Mouse (Mus musculus) yolk sac, embryonic 10.5 days (tissue): ENCODE measurements around the gene Mst1.

ENCODE experiments used
- DNase-seq: peaks from one replicate; pipeline ENCODE4 v3.0.0-alpha.2; 2017; ENCODE audit warnings: low spot score

Mst1 gene

GRCm38 (mm10) chr9:108057262-108057562 is 23.0 kb upstream of the Mst1 start:
- no peak for DNase-seq

GRCm38 (mm10) chr9:108058291-108058690 is 21.9 kb upstream of the Mst1 start:
- no peak for DNase-seq

GRCm38 (mm10) chr9:108062142-108062541 is 18.1 kb upstream of the Mst1 start:
- no peak for DNase-seq

GRCm38 (mm10) chr9:108063361-108063760 is 16.9 kb upstream of the Mst1 start:
- DNase-seq = no peak

GRCm38 (mm10) chr9:108065491-108066011 is 14.7 kb upstream of the Mst1 start:
- DNase-seq = no peak

- no peak for DNase-seq
These were observed 13.0 kb upstream of the Mst1 start for GRCm38 (mm10) chr9:108067199-108067598.

- DNase-seq = peak; percentile 78
These were observed 12.3 kb upstream of the Mst1 start for GRCm38 (mm10) chr9:108067900-108068299.

- no peak for DNase-seq
These were observed 11.2 kb upstream of the Mst1 start for GRCm38 (mm10) chr9:108069007-108069406.

GRCm38 (mm10) chr9:108069529-108069928 is 10.7 kb upstream of the Mst1 start:
- no peak for DNase-seq

GRCm38 (mm10) chr9:108071801-108072200 is 8.4 kb upstream of the Mst1 start:
- no peak for DNase-seq

- no peak for DNase-seq
These were observed 7.7 kb upstream of the Mst1 start for GRCm38 (mm10) chr9:108072481-108072924.

- no peak for DNase-seq
These were observed 6.9 kb upstream of the Mst1 start for GRCm38 (mm10) chr9:108073141-108073930.

GRCm38 (mm10) chr9:108082549-108082948 is 2.3 kb downstream of the Mst1 start:
- DNase-seq = no peak

GRCm38 (mm10) chr9:108082988-108083431 is 2.8 kb downstream of the Mst1 start, which contains the start of gene Rnf123:
TSS of gene Rnf123 (minus strand) at chr9:108083346.
- DNase-seq = no peak

GRCm38 (mm10) chr9:108083561-108083960 is 3.3 kb downstream of the Mst1 start:
- no peak for DNase-seq

- DNase-seq = no peak
These were observed 5.0 kb downstream of the Mst1 start for GRCm38 (mm10) chr9:108085261-108085660.

- no peak for DNase-seq
These were observed 10.4 kb downstream of the Mst1 start for GRCm38 (mm10) chr9:108090611-108091120.

GRCm38 (mm10) chr9:108093586-108093985 is 13.3 kb downstream of the Mst1 start:
- no peak for DNase-seq

GRCm38 (mm10) chr9:108094184-108094941 is 14.1 kb downstream of the Mst1 start, which contains the start of gene Apeh:
TSS of gene Apeh (minus strand) at chr9:108094606.
- peak; percentile 98 for DNase-seq

GRCm38 (mm10) chr9:108094998-108095411 is 14.8 kb downstream of the Mst1 start:
- peak; percentile 78 for DNase-seq

- peak; percentile 77 for DNase-seq
These were observed 15.3 kb downstream of the Mst1 start for GRCm38 (mm10) chr9:108095518-108095917.

GRCm38 (mm10) chr9:108095949-108096712 is 15.9 kb downstream of the Mst1 start:
- DNase-seq = peak; percentile 75
